ENCODE assay signal across 7 mouse cellular contexts in genomic region chr7:30973251-30973500, GRCm38 (mm10). TPM values are rescaled to one million over a fixed set of nuclear protein-coding genes. Genes with fewer than 3 reads are reported as not detected.
DNase-seq lines count a peak whose midpoint lies in the region; ATAC-seq and TF ChIP-seq lines count a peak whose summit lies in the region.

Lsr (minus strand) TSS chr7:30973464.

- no peaks in the 10 kb centered on the region for H3K4me1 ChIP-seq in lung, adult 2 months (ENCODE audit: control insufficient read depth, insufficient read depth, low read length)
- no peaks in the 10 kb centered on the region for H3K4me1 ChIP-seq in embryonic facial prominence, embryonic 11.5 days (ENCODE audit: control insufficient read depth, insufficient read depth, low read length)
- H3K4me1 ChIP-seq in hindbrain, embryonic 13.5 days (replicated peaks), result peaks cover 12% of the 10 kb centered on the region

- 0 out of 2 replicates have a peak, but pooled peaks have one; percentile 52 for TF ChIP-seq POLR2A in lung, adult 2 months (IDR thresholded peaks at IDR 0.05; ENCODE audit: borderline replicate concordance, extremely low read depth, low read depth, low read length)

- H3K36me3 ChIP-seq in embryonic facial prominence, embryonic 11.5 days (replicated peaks; ENCODE audit: control insufficient read depth, insufficient read depth, low read depth, low read length), result no peaks in the 10 kb centered on the region
- no peaks in the 10 kb centered on the region for H3K36me3 ChIP-seq in hindbrain, embryonic 13.5 days

- peaks cover 20% of the 10 kb centered on the region for H3K27me3 ChIP-seq in embryonic facial prominence, embryonic 11.5 days (ENCODE audit: control insufficient read depth, insufficient read depth, low read length)
- H3K27me3 ChIP-seq in hindbrain, embryonic 13.5 days, result peaks cover 29% of the 10 kb centered on the region

- H3K4me3 ChIP-seq in lung, adult 2 months (replicated peaks; ENCODE audit: extremely low read depth, low read depth, low read length), result peak within 1 kb of the TSS; percentile 74
- H3K4me3 ChIP-seq in embryonic facial prominence, embryonic 11.5 days (ENCODE audit: low read depth, low read length), result peak within 1 kb of the TSS; percentile 39
- H3K4me3 ChIP-seq in hindbrain, embryonic 13.5 days, result peak within 1 kb of the TSS; percentile 35

- peak; percentile 68 for ATAC-seq in embryonic facial prominence, embryonic 11.5 days (replicated peaks; ENCODE audit: insufficient number of reproducible peaks, low FRiP score, low TSS enrichment, low read depth)
- ATAC-seq in hindbrain, embryonic 13.5 days (ENCODE audit: low FRiP score), result peak; percentile 47

- no peak for TF ChIP-seq CTCF in lung, adult 2 months (IDR thresholded peaks at IDR 0.05; ENCODE audit: insufficient read depth, low read length)

- H3K4me2 ChIP-seq in embryonic facial prominence, embryonic 11.5 days (ENCODE audit: low read depth, low read length), result peak within 1 kb of the TSS; percentile 59
- H3K4me2 ChIP-seq in hindbrain, embryonic 13.5 days, result peak within 1 kb of the TSS; percentile 56

- DNase-seq in lung, adult 2 months, result no peak
- DNase-seq in lung, postnatal 4 days, result no peak
- DNase-seq in embryonic facial prominence, embryonic 11.5 days (ENCODE audit: low spot score), result peak; percentile 55
- DNase-seq in lung, postnatal 36 days, result peak; percentile 76
- DNase-seq in right cerebral cortex, adult 2 months (ENCODE audit: low spot score in 2 of 2), result no peak
- no peak for DNase-seq in cerebellum, adult 9-10 months

- peak within 1 kb of the TSS; percentile 53 for H3K9ac ChIP-seq in embryonic facial prominence, embryonic 11.5 days (replicated peaks; ENCODE audit: low read length)
- H3K9ac ChIP-seq in hindbrain, embryonic 13.5 days, result peak within 1 kb of the TSS; percentile 46

- no peak within 1 kb of the TSS for H3K27ac ChIP-seq in embryonic facial prominence, embryonic 11.5 days (replicated peaks; ENCODE audit: low read depth, low read length)
- H3K27ac ChIP-seq in hindbrain, embryonic 13.5 days, result 0 out of 2 replicates have a peak within 1 kb of the TSS, but pooled peaks have one; percentile 23

- no peaks in the 10 kb centered on the region for H3K9me3 ChIP-seq in embryonic facial prominence, embryonic 11.5 days (replicated peaks; ENCODE audit: control insufficient read depth, low read length)
- no peaks in the 10 kb centered on the region for H3K9me3 ChIP-seq in hindbrain, embryonic 13.5 days

- WGBS in lung, adult 2 months, result 1% methylated on average over 19 of the region's 19 CpGs
- WGBS in embryonic facial prominence, embryonic 11.5 days, result 1% methylated on average over 19 of the region's 19 CpGs
- WGBS in hindbrain, embryonic 13.5 days, result 0% methylated on average over 19 of the region's 19 CpGs

RNA-seq across cellular contexts. Expression of gene Lsr, which starts in this region (rescaled TPM):
- polyA plus RNA-seq in lung, adult 2 months (2012; rRNA removed), result 93.0 and 116 TPM in 2 replicates
- polyA plus RNA-seq in embryonic facial prominence, embryonic 11.5 days (2014; fragmentation: Nextera tagmentation; extraction: Ambion mirVana), result 18.9 and 20.5 TPM in 2 replicates
- polyA plus RNA-seq in hindbrain, embryonic 13.5 days (2015; fragmentation: Nextera tagmentation; extraction: Ambion mirVana), result 17.2 and 18.8 TPM in 2 replicates

Comparison
In these comparisons a context has a peak if more than half of its experiments do, and no peak if none do; other contexts are left out.
1. DNase-seq: peak in embryonic facial prominence, embryonic 11.5 days (single experiment) and lung, postnatal 36 days (single experiment); none in lung, adult 2 months (single experiment), lung, postnatal 4 days (0 of 2), right cerebral cortex, adult 2 months (0 of 2) and cerebellum, adult 9-10 months (single experiment).
2. Peak in every context shown above with its lines, with median percentiles within 50 percentile points of each other: H3K4me3 ChIP-seq.